Mouse (Mus musculus) brain, embryonic 14.5 days (tissue): ENCODE data around the gene Sox6.

ENCODE experiments used
- CTCF ChIP-seq: fragments of 200-500 bp; IDR thresholded peaks from 2 replicates; pipeline ENCODE4 v1.5.1; 2012; ENCODE audit warnings: inconsistent platforms, mild to moderate bottlenecking, moderate library complexity, borderline replicate concordance; ENCODE audit not compliant: insufficient read depth, insufficient read length; ENCODE audit errors: extremely low read depth
- POLR2A ChIP-seq: fragments of 200-500 bp; IDR thresholded peaks from 2 replicates; pipeline ENCODE4 v1.6.1; 2012; ENCODE audit warnings: mild to moderate bottlenecking, inconsistent platforms, borderline replicate concordance; ENCODE audit not compliant: poor library complexity, insufficient read depth, insufficient read length, severe bottlenecking; ENCODE audit errors: extremely low read depth

GRCm38 (mm10) chr7:115550197-115550804 is 488.3 kb downstream of the Sox6 start:
- TF ChIP-seq POLR2A (no peak), CTCF (no peak)
